Mouse (Mus musculus): ENCODE results near the gene Rbm41.

The Rbm41 gene

GRCm38 (mm10) chrX:139997740-139998690 lies at the start of gene Rbm41:
Rbm41 (minus strand) TSS chrX:139998595.
- peak; percentile 4 to 11 for DNase-seq (ENCODE audit: low spot score in 2 of 2)

- no peak for DNase-seq (ENCODE audit: low spot score in 2 of 2)
Measured at GRCm38 (mm10) chrX:139998691-139999065, 283 bp upstream of the Rbm41 start.

DNA sequence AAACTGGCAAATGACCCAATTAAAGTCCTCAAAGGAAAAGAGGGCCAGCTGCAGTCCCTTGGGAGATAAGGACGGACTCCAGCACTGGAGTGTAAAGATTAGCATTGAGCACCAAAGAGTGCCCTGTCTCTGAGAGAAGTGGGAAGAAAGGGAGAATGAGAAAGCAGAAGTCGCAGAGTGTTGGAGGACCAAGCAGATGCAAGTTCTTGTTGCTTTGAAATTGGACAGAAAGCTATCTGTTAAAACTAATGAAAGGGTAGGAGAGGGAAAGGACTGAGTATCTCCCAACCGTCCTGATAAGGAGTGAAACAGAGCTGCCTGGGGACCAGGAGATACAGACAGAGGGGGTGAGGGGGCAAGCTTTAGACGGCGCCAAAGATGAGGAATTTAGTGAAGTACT lies 16.3 kb downstream of the Rbm41 start:
- DNase-seq (ENCODE audit: low spot score in 2 of 2), result no peak

DNA sequence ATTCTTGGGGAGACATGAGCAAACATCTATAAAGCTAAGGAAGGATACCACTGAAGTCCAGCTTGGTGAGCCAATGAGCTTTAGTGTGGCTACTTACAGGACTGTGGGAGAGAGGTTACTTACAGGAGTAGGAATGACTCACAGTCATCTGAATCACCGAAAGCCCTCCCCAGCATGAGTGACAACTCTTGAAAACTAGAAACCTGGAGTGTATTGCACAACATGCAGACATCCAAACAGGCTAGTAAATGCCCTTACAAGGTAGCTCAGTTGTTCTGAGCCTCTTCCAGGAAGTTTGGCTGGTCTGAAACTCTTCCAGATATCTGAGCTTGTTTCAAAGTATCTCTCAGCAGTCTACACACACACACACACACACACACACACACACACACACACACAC lies 64.9 kb downstream of the Rbm41 start:
- no peak for DNase-seq (ENCODE audit: low spot score in 2 of 2)

DNA sequence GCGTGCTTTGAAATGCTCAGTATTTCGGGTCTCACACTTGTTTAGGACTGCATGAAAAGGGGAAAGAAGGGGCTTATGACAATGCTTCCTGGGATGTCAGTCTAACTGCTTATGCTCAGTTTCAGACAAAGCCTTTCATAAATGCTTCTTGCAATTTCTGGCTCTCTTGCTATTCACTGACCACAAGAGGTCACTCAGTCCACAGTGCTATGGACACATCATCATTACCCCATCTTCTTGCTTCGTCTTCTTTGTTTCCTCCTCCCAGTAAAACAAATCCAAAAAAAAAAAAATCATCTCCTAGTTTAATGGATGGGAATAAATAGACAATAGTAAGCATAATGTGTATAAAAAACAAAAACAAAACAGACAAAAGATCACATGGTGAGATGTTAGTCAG lies 65.9 kb downstream of the Rbm41 start:
- no peak for DNase-seq (ENCODE audit: low spot score in 2 of 2)

DNA sequence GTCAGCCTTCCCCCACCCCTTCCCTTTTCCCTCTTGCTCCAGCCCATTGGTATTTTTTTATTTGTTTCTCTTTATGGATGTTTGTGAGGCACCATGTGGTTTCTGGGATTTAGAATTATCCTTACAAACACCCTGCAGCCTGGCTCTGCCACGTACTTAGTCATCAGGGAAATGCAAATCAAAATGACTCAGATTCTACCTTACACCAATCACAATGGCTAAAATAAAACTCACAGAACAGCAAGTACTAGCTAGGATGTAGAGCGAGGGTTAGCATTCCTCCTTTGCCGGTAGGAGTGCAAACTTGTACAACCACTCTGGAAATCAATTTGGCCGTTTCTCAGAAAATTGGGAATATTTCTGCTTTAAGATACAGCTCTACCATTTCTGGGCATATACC lies 77.8 kb downstream of the Rbm41 start:
- no peak for DNase-seq (ENCODE audit: low spot score in 2 of 2)

DNA sequence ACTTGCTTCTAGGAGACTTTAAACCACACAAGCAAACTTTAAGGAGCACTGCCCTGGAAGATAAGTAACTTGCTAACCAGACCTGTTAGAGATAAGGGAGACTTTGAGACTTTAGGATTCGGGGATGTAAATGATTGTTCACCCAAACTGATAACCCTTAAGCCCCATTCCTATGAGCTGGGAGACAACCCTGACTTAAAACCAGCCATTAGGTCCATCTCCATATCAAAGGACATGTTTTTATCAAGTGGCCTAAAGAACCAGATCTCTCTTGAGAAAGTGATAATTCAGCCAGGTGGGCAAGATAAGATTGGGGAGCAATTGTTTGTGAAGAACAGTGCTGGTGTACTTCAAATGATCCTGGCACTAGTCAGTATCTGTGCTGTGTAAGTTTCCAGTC lies 107.0 kb downstream of the Rbm41 start:
- no peak for DNase-seq (ENCODE audit: low spot score in 2 of 2)

GRCm38 (mm10) chrX:139883221-139883620 lies 115.2 kb downstream of the Rbm41 start:
- DNase-seq (ENCODE audit: low spot score in 2 of 2), result no peak

- DNase-seq (ENCODE audit: low spot score in 2 of 2), result no peak
Measured at GRCm38 (mm10) chrX:139877936-139878335, 120.5 kb downstream of the Rbm41 start.

DNA sequence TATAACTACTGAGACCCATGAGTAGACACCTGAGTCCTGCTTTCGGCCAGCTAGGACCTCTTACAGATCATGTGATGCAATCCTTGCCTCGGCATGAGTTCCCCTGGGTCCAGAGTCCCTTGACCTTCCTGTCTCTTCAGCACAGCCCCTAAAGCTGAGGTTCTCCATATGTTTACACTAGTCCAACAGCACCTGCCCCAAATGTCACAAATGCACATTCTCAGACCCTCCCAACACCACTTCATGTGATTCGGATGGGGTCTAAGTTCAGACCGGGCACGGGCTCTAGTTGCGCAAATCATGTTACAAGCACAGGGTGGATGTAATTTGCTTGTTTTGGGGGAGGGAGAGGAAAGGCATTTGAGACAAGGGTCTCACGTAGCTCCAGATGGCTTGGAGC lies 121.3 kb downstream of the Rbm41 start:
- DNase-seq (ENCODE audit: low spot score in 2 of 2), result no peak

DNA sequence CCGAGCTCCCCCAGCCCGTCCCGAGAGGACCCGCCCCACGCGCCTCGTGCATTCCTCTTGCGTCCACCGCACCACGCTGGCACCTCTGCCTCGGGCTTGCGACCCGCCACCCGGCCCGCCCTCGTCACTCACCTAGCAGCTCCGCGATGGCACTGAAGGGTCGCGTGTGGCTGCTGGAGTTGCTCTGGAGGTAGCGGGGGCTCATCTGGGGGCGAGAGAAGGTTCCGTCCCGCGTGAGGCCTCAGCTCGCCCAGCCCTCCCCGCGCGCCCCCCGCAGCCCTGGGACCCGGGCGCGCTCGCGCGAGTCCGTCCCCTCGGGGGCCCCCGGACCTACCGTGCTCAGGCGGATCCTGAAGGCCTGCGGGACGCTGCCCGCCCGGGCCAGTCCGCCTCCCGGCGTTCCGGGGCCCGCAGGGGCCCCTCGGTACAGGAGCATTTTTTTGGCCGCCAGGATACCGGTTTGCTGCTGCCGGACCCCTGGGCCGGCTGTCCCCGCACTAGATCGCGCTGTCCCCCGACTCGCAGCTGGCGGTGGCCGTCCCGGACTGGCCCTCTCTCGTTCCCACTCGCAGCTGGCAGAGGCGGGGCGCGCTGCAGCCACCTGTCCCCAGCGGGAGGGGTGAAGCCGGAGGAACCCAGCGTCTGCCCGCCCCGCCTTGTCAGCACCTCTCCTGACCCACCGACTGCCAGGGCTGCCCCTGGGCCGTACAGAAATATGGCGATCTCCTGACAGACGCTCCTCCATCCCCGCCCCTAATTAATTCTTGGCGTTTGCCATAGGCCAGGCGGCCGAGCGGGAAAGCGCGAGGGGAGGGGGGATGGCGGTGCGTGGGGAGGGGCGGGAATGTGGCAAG lies 127.2 kb downstream of the Rbm41 start, which contains the start of gene Morc4:
TSS of gene Morc4 (minus strand) at position 740 of the 854 bp plus-strand sequence.
- peak in 1 of 2 experiments; percentile 13 for DNase-seq (ENCODE audit: low spot score in 2 of 2)

DNA sequence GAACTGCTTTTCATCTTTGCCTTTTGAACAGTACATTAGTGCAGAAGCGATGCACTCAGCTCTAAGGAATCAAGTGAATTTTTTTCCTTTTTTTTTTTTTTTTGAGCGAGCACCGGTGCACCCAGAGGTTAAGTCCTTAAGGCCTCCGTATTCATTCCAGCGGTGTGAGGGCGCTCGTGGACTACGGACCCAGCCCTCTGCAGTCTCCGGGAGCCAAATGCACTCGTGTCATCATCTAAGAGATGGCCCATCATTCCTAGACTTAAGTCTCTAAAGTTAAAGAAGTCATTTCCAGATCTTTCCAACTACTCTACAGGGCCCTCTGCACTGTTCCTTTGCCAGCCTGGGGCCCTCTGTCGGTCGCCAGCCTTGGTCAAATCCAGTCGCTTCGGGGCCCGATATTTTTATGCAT lies 128.1 kb downstream of the Rbm41 start:
- DNase-seq (ENCODE audit: low spot score in 2 of 2), result no peak

- no peak for DNase-seq (ENCODE audit: low spot score in 2 of 2)
Measured at GRCm38 (mm10) chrX:139859402-139859801, 139.0 kb downstream of the Rbm41 start.

GRCm38 (mm10) chrX:139854795-139855194 lies 143.6 kb downstream of the Rbm41 start:
- no peak for DNase-seq (ENCODE audit: low spot score in 2 of 2)

DNA sequence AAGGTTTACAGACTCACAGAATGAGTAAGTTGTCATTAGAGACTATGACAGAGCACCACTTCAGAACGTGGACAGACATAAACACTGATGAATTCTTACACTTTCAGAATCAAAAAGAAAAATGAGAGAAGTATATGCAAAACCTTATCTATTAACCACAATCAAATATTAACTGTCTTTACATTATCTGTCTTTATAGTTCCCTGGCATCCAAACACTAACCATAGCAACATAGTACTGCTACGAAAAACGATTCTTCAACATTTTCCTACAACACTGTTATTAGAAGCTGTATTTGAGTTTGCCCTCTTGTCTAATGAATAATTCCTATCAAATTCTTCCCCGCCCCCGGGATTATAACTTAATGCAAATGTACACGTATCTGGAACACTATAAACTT lies 157.3 kb downstream of the Rbm41 start:
- no peak for DNase-seq (ENCODE audit: low spot score in 2 of 2)

Measured in frontal cortex, postnatal 14 days (tissue).